In genomic region chr5:50551125-50551524, GRCm38 (mm10) we compare ENCODE assay signal across 19 mouse cellular contexts.
DNase-seq lines count a peak whose midpoint lies in the region; ATAC-seq lines count a peak whose summit lies in the region.
"Had no signal": no experiment of that assay in that cellular context is flagged by ENCODE, and none has a peak within 500 bp of the region (broad histone marks: within the 10 kb centered on the region; RNA-seq: fewer than 3 reads in every experiment).

No protein-coding gene starts in this region.

- H3K4me3 ChIP-seq in hindbrain, embryonic 11.5 days (ENCODE audit: low read depth, low read length), result no peak overlapping the region
- no peak overlapping the region for H3K4me3 ChIP-seq in hindbrain, embryonic 13.5 days
- no peak overlapping the region for H3K4me3 ChIP-seq in midbrain, embryonic 12.5 days
- H3K4me3 ChIP-seq in midbrain, embryonic 15.5 days, result no peak overlapping the region
- H3K4me3 ChIP-seq in forebrain, embryonic 11.5 days (ENCODE audit: low read depth, low read length), result no peak overlapping the region
- H3K4me3 ChIP-seq: forebrain, embryonic 15.5 days; hindbrain, embryonic 10.5 days; megakaryocyte, embryonic 14.5 days; neural tube, embryonic 12.5 days had no signal

- H3K4me1 ChIP-seq in hindbrain, embryonic 11.5 days (replicated peaks; ENCODE audit: control insufficient read depth, insufficient read depth, low read length), result no peaks in the 10 kb centered on the region
- H3K4me1 ChIP-seq in hindbrain, embryonic 13.5 days (replicated peaks), result no peaks in the 10 kb centered on the region
- H3K4me1 ChIP-seq in midbrain, embryonic 12.5 days, result no peaks in the 10 kb centered on the region
- H3K4me1 ChIP-seq in midbrain, embryonic 15.5 days, result no peaks in the 10 kb centered on the region
- H3K4me1 ChIP-seq in forebrain, embryonic 11.5 days (replicated peaks; ENCODE audit: control insufficient read depth, insufficient read depth, low read length), result no peaks in the 10 kb centered on the region
- H3K4me1 ChIP-seq: forebrain, embryonic 15.5 days; hindbrain, embryonic 10.5 days; megakaryocyte, embryonic 14.5 days; neural tube, embryonic 12.5 days had no signal

- no peak overlapping the region for H3K4me2 ChIP-seq in hindbrain, embryonic 11.5 days (replicated peaks; ENCODE audit: low read depth, low read length)
- no peak overlapping the region for H3K4me2 ChIP-seq in hindbrain, embryonic 13.5 days
- no peak overlapping the region for H3K4me2 ChIP-seq in midbrain, embryonic 12.5 days (replicated peaks)
- H3K4me2 ChIP-seq in midbrain, embryonic 15.5 days, result no peak overlapping the region
- no peak overlapping the region for H3K4me2 ChIP-seq in forebrain, embryonic 11.5 days (ENCODE audit: low read depth, low read length, severe bottlenecking)
- H3K4me2 ChIP-seq: forebrain, embryonic 15.5 days; neural tube, embryonic 12.5 days had no signal

- H3K36me3 ChIP-seq in hindbrain, embryonic 11.5 days (ENCODE audit: control insufficient read depth, insufficient read depth, low read length), result no peaks in the 10 kb centered on the region
- H3K36me3 ChIP-seq in hindbrain, embryonic 13.5 days, result no peaks in the 10 kb centered on the region
- H3K36me3 ChIP-seq in midbrain, embryonic 12.5 days, result no peaks in the 10 kb centered on the region
- no peaks in the 10 kb centered on the region for H3K36me3 ChIP-seq in midbrain, embryonic 15.5 days (replicated peaks)
- no peaks in the 10 kb centered on the region for H3K36me3 ChIP-seq in forebrain, embryonic 11.5 days (ENCODE audit: control insufficient read depth, insufficient read depth, low read length)
- H3K36me3 ChIP-seq: forebrain, embryonic 15.5 days; G1E; hindbrain, embryonic 10.5 days; neural tube, embryonic 12.5 days had no signal

- H3K9me3 ChIP-seq in hindbrain, embryonic 11.5 days (ENCODE audit: control insufficient read depth, low read length), result no peaks in the 10 kb centered on the region
- no peaks in the 10 kb centered on the region for H3K9me3 ChIP-seq in hindbrain, embryonic 13.5 days
- H3K9me3 ChIP-seq in midbrain, embryonic 12.5 days, result no peaks in the 10 kb centered on the region
- H3K9me3 ChIP-seq in midbrain, embryonic 15.5 days, result no peaks in the 10 kb centered on the region
- H3K9me3 ChIP-seq in forebrain, embryonic 11.5 days (ENCODE audit: control insufficient read depth, low read length), result no peaks in the 10 kb centered on the region
- H3K9me3 ChIP-seq: forebrain, embryonic 15.5 days; G1E; hindbrain, embryonic 10.5 days; megakaryocyte, embryonic 14.5 days; neural tube, embryonic 12.5 days had no signal

- H3K27ac ChIP-seq in hindbrain, embryonic 11.5 days (ENCODE audit: low read depth, low read length), result no peak overlapping the region
- no peak overlapping the region for H3K27ac ChIP-seq in hindbrain, embryonic 13.5 days
- H3K27ac ChIP-seq in midbrain, embryonic 12.5 days (replicated peaks), result no peak overlapping the region
- no peak overlapping the region for H3K27ac ChIP-seq in midbrain, embryonic 15.5 days
- H3K27ac ChIP-seq in forebrain, embryonic 11.5 days (ENCODE audit: low read depth, low read length), result no peak overlapping the region
- H3K27ac ChIP-seq: forebrain, embryonic 15.5 days; hindbrain, embryonic 10.5 days; neural tube, embryonic 12.5 days had no signal

- H3K27me3 ChIP-seq in hindbrain, embryonic 11.5 days (ENCODE audit: control insufficient read depth, insufficient read depth, low read length), result no peaks in the 10 kb centered on the region
- H3K27me3 ChIP-seq in hindbrain, embryonic 13.5 days, result no peaks in the 10 kb centered on the region
- no peaks in the 10 kb centered on the region for H3K27me3 ChIP-seq in midbrain, embryonic 12.5 days
- no peaks in the 10 kb centered on the region for H3K27me3 ChIP-seq in midbrain, embryonic 15.5 days (replicated peaks)
- H3K27me3 ChIP-seq in forebrain, embryonic 11.5 days (ENCODE audit: control insufficient read depth, insufficient read depth, low read length), result no peaks in the 10 kb centered on the region
- H3K27me3 ChIP-seq: forebrain, embryonic 15.5 days; megakaryocyte, embryonic 14.5 days; neural tube, embryonic 12.5 days had no signal

- peak; percentile 22 to 36 for DNase-seq in cerebellum, postnatal 10 days
- DNase-seq in cerebellum, adult 9-11 months, result no peak
- DNase-seq in hindbrain, embryonic 11.5 days (ENCODE audit: low spot score), result peak; percentile 16
- no peak for DNase-seq in urinary bladder, postnatal 25 days (ENCODE audit: low spot score)
- no peak for DNase-seq in forebrain, embryonic 11.5 days (ENCODE audit: low spot score)
- DNase-seq: cerebellum, adult 9-10 months; gastrocnemius, postnatal 36 days; left cerebral cortex, postnatal 4 days; liver; liver, postnatal 0 days; right cerebral cortex, postnatal 4 days had no signal

- H3K9ac ChIP-seq in hindbrain, embryonic 11.5 days (ENCODE audit: low read depth, low read length), result no peak overlapping the region
- H3K9ac ChIP-seq in hindbrain, embryonic 13.5 days, result no peak overlapping the region
- no peak overlapping the region for H3K9ac ChIP-seq in midbrain, embryonic 12.5 days (replicated peaks)
- no peak overlapping the region for H3K9ac ChIP-seq in midbrain, embryonic 15.5 days
- H3K9ac ChIP-seq in forebrain, embryonic 11.5 days (ENCODE audit: low read length), result no peak overlapping the region
- H3K9ac ChIP-seq: forebrain, embryonic 15.5 days; liver, postnatal 0 days; neural tube, embryonic 12.5 days had no signal

- no peak for ATAC-seq in hindbrain, embryonic 11.5 days (ENCODE audit: low FRiP score)
- ATAC-seq in hindbrain, embryonic 13.5 days (ENCODE audit: low FRiP score), result no peak
- ATAC-seq in midbrain, embryonic 12.5 days (ENCODE audit: low FRiP score, low read depth), result peak; percentile 30; the same call in 1 of the 2 replicates
- no peak for ATAC-seq in midbrain, embryonic 15.5 days (replicated peaks)
- ATAC-seq in forebrain, embryonic 11.5 days (replicated peaks; ENCODE audit: low FRiP score), result no peak
- ATAC-seq: forebrain, embryonic 15.5 days; liver, postnatal 0 days had no signal

Comparison
In these comparisons a context has a peak if more than half of its experiments do, and no peak if none do; other contexts are left out.
1. DNase-seq: peak in cerebellum, postnatal 10 days (2 of 2) and hindbrain, embryonic 11.5 days (single experiment); none in cerebellum, adult 9-11 months (single experiment), urinary bladder, postnatal 25 days (single experiment) and forebrain, embryonic 11.5 days (single experiment).